Mouse (Mus musculus) mouse embryonic stem cell (cell line): ENCODE measurements around the gene Cd164.

Source experiments
- in situ Hi-C, 2 experiments: fragments of 300-500 bp; cut with MboI; formaldehyde crosslinking; loops; 1 replicate in 1 of 2; 3 replicates in 1 of 2; pipeline ENCODE4 v1.14.3; 2019 to 2020; ENCODE audit warnings: low sequenced_read_pairs in 2 of 2, low pct_unique_long_range_greater_than_20kb in 1 of 2, mixed read lengths in 1 of 2; ENCODE audit not compliant: unreplicated experiment in 1 of 2

The Cd164 gene

GRCm38 (mm10) chr10:41573190-41573589 is 54.0 kb downstream of the Cd164 start:
- in situ Hi-C loops: no loop called here

GRCm38 (mm10) chr10:41575451-41576327 is 56.5 kb downstream of the Cd164 start:
- in situ Hi-C loops: no loop called here

- in situ Hi-C loops: no loop called here
These were observed 57.2 kb downstream of the Cd164 start for GRCm38 (mm10) chr10:41576328-41576833.

- in situ Hi-C loops: no loop called here
These were observed 59.3 kb downstream of the Cd164 start for GRCm38 (mm10) chr10:41578541-41578940.

- in situ Hi-C loops: no loop called here
These were observed 61.2 kb downstream of the Cd164 start for GRCm38 (mm10) chr10:41580441-41580840.
